Mouse (Mus musculus) cortical plate, adult 2 months (tissue): ENCODE data around the gene Csnk2a2.

Experiments
- CTCF ChIP-seq: fragments of 200-500 bp; IDR thresholded peaks from 2 replicates; pipeline ENCODE4 v1.5.1; 2011; ENCODE audit warnings: mild to moderate bottlenecking, control low read depth, low read length; ENCODE audit not compliant: insufficient read depth; ENCODE audit errors: extremely low read depth
- POLR2A ChIP-seq: fragments of 200-500 bp; IDR thresholded peaks from 2 replicates; pipeline ENCODE4 v1.6.1; 2011; ENCODE audit warnings: mild to moderate bottlenecking, low read length, control low read depth; ENCODE audit not compliant: insufficient read depth; ENCODE audit errors: extremely low read depth

- TF ChIP-seq CTCF (no peak), POLR2A (no peak)
Observed at GRCm38 (mm10) chr8:95470008-95470407, 19.8 kb downstream of the Csnk2a2 start.
